Mouse (Mus musculus): ENCODE results near the gene Zmat5. TPM values are rescaled to one million over a fixed set of nuclear protein-coding genes. Genes with fewer than 3 reads are reported as not detected.
A peak's percentile ranks its signal among the peaks of the same experiment; 100 is the strongest.

The Zmat5 gene
- 74.5 and 85.5 TPM in 2 replicates for polyA plus RNA-seq (2014; fragmentation: Nextera tagmentation; extraction: Ambion mirVana)

- H3K27ac ChIP-seq (ENCODE audit: low read depth, low read length) = no peak within 1 kb of the TSS
- H3K36me3 ChIP-seq (ENCODE audit: control insufficient read depth, insufficient read depth, low read length) = peaks cover 3% of the 10 kb centered on the region; the same call in 1 of the 2 replicates
- H3K9ac ChIP-seq (ENCODE audit: low read length) = peak within 1 kb of the TSS; percentile 79
- H3K27me3 ChIP-seq (ENCODE audit: control insufficient read depth, insufficient read depth, low read length) = no peaks in the 10 kb centered on the region
- ATAC-seq (ENCODE audit: low FRiP score) (peak; percentile 96), DNase-seq (ENCODE audit: low spot score, missing footprints) (peak; percentile 99)
- WGBS = under 1% methylated on average over 47 of the region's 47 CpGs
- H3K4me3 ChIP-seq (ENCODE audit: low read depth, low read length) = peak within 1 kb of the TSS; percentile 70
- no peaks in the 10 kb centered on the region for H3K9me3 ChIP-seq (ENCODE audit: control insufficient read depth, low read length)
- H3K4me1 ChIP-seq (ENCODE audit: control insufficient read depth, insufficient read depth, low read length) = peaks cover 9% of the 10 kb centered on the region; the same call in 1 of the 2 replicates
- peak within 1 kb of the TSS; percentile 89 for H3K4me2 ChIP-seq
These were observed at the start of gene Zmat5, which contains the start of gene Uqcr10 for GRCm38 (mm10) chr11:4704072-4704964. Gene Zmat5 (plus strand): TSS chr11:4704678. Gene Uqcr10 (minus strand): TSS chr11:4704342.

- Histone ChIP-seq H3K9me3 (ENCODE audit: control insufficient read depth, low read length) (no peaks in the 10 kb centered on the region), H3K4me1 (ENCODE audit: control insufficient read depth, insufficient read depth, low read length) (no peaks in the 10 kb centered on the region), H3K9ac (ENCODE audit: low read length) (no peak overlapping the region), H3K36me3 (ENCODE audit: control insufficient read depth, insufficient read depth, low read length) (no peaks in the 10 kb centered on the region; the same call in 1 of the 2 replicates), H3K4me3 (ENCODE audit: low read depth, low read length) (no peak overlapping the region), H3K27ac (ENCODE audit: low read depth, low read length) (no peak overlapping the region), H3K4me2 (no peak overlapping the region), H3K27me3 (ENCODE audit: control insufficient read depth, insufficient read depth, low read length) (no peaks in the 10 kb centered on the region)
- 97% methylated on average over 1 of the region's 1 CpGs for WGBS
- DNase-seq (ENCODE audit: low spot score, missing footprints) = no peak
- no peak for ATAC-seq (ENCODE audit: low FRiP score)
These were observed 44.7 kb upstream of the Zmat5 start for GRCm38 (mm10) chr11:4659818-4660217.

GRCm38 (mm10) chr11:4660309-4661025, 44.0 kb upstream of the Zmat5 start:
- H3K27ac ChIP-seq (ENCODE audit: low read depth, low read length) = no peak overlapping the region
- no peak overlapping the region for H3K4me2 ChIP-seq
- no peak overlapping the region for H3K4me3 ChIP-seq (ENCODE audit: low read depth, low read length)
- no peaks in the 10 kb centered on the region; the same call in 1 of the 2 replicates for H3K36me3 ChIP-seq (ENCODE audit: control insufficient read depth, insufficient read depth, low read length)
- H3K27me3 ChIP-seq (ENCODE audit: control insufficient read depth, insufficient read depth, low read length) = no peaks in the 10 kb centered on the region
- H3K9ac ChIP-seq (ENCODE audit: low read length) = no peak overlapping the region
- no peaks in the 10 kb centered on the region for H3K4me1 ChIP-seq (ENCODE audit: control insufficient read depth, insufficient read depth, low read length)
- DNase-seq (ENCODE audit: low spot score, missing footprints) = no peak
- 89% methylated on average over 7 of the region's 7 CpGs for WGBS
- ATAC-seq (ENCODE audit: low FRiP score) = no peak
- no peaks in the 10 kb centered on the region for H3K9me3 ChIP-seq (ENCODE audit: control insufficient read depth, low read length)

- H3K36me3 ChIP-seq (ENCODE audit: control insufficient read depth, insufficient read depth, low read length) = no peaks in the 10 kb centered on the region; the same call in 1 of the 2 replicates
These were observed 43.2 kb upstream of the Zmat5 start for GRCm38 (mm10) chr11:4661324-4661723.

GRCm38 (mm10) chr11:4661871-4662495, 42.5 kb upstream of the Zmat5 start:
- Histone ChIP-seq H3K9me3 (ENCODE audit: control insufficient read depth, low read length) (no peaks in the 10 kb centered on the region), H3K4me3 (ENCODE audit: low read depth, low read length) (no peak overlapping the region), H3K27ac (ENCODE audit: low read depth, low read length) (no peak overlapping the region), H3K4me1 (ENCODE audit: control insufficient read depth, insufficient read depth, low read length) (no peaks in the 10 kb centered on the region), H3K4me2 (no peak overlapping the region), H3K9ac (ENCODE audit: low read length) (no peak overlapping the region), H3K27me3 (ENCODE audit: control insufficient read depth, insufficient read depth, low read length) (no peaks in the 10 kb centered on the region), H3K36me3 (ENCODE audit: control insufficient read depth, insufficient read depth, low read length) (no peaks in the 10 kb centered on the region; the same call in 1 of the 2 replicates)
- 87% methylated on average over 10 of the region's 10 CpGs for WGBS
- no peak for ATAC-seq (ENCODE audit: low FRiP score)
- no peak for DNase-seq (ENCODE audit: low spot score, missing footprints)

More at GRCm38 (mm10) chr11:4661324-4661723, 43.2 kb upstream of the Zmat5 start:
- DNase-seq (ENCODE audit: low spot score, missing footprints) (no peak), ATAC-seq (ENCODE audit: low FRiP score) (no peak)
- 89% methylated on average over 4 of the region's 4 CpGs for WGBS
- Histone ChIP-seq H3K9ac (ENCODE audit: low read length) (no peak overlapping the region), H3K4me1 (ENCODE audit: control insufficient read depth, insufficient read depth, low read length) (no peaks in the 10 kb centered on the region), H3K4me3 (ENCODE audit: low read depth, low read length) (no peak overlapping the region), H3K4me2 (no peak overlapping the region), H3K9me3 (ENCODE audit: control insufficient read depth, low read length) (no peaks in the 10 kb centered on the region), H3K27ac (ENCODE audit: low read depth, low read length) (no peak overlapping the region), H3K27me3 (ENCODE audit: control insufficient read depth, insufficient read depth, low read length) (no peaks in the 10 kb centered on the region)

GRCm38 (mm10) chr11:4662496-4662878, 42.0 kb upstream of the Zmat5 start:
- Histone ChIP-seq H3K36me3 (ENCODE audit: control insufficient read depth, insufficient read depth, low read length) (no peaks in the 10 kb centered on the region; the same call in 1 of the 2 replicates), H3K9ac (ENCODE audit: low read length) (no peak overlapping the region), H3K27me3 (ENCODE audit: control insufficient read depth, insufficient read depth, low read length) (no peaks in the 10 kb centered on the region), H3K4me2 (no peak overlapping the region), H3K4me3 (ENCODE audit: low read depth, low read length) (no peak overlapping the region), H3K4me1 (ENCODE audit: control insufficient read depth, insufficient read depth, low read length) (no peaks in the 10 kb centered on the region), H3K9me3 (ENCODE audit: control insufficient read depth, low read length) (no peaks in the 10 kb centered on the region), H3K27ac (ENCODE audit: low read depth, low read length) (no peak overlapping the region)
- 92% methylated on average over 11 of the region's 11 CpGs for WGBS
- no peak for ATAC-seq (ENCODE audit: low FRiP score)
- no peak for DNase-seq (ENCODE audit: low spot score, missing footprints)

GRCm38 (mm10) chr11:4671736-4672135, 32.7 kb upstream of the Zmat5 start:
- 88% methylated on average over 4 of the region's 4 CpGs for WGBS
- H3K36me3 ChIP-seq (ENCODE audit: control insufficient read depth, insufficient read depth, low read length) = peaks cover 3% of the 10 kb centered on the region; the same call in 1 of the 2 replicates
- ATAC-seq (ENCODE audit: low FRiP score) = no peak

GRCm38 (mm10) chr11:4674593-4674992, 29.9 kb upstream of the Zmat5 start:
- no peak overlapping the region for H3K27ac ChIP-seq (ENCODE audit: low read depth, low read length)
- peaks cover 3% of the 10 kb centered on the region; the same call in 1 of the 2 replicates for H3K36me3 ChIP-seq (ENCODE audit: control insufficient read depth, insufficient read depth, low read length)
- H3K27me3 ChIP-seq (ENCODE audit: control insufficient read depth, insufficient read depth, low read length) = no peaks in the 10 kb centered on the region
- no peak for ATAC-seq (ENCODE audit: low FRiP score)
- no peaks in the 10 kb centered on the region for H3K9me3 ChIP-seq (ENCODE audit: control insufficient read depth, low read length)
- no peaks in the 10 kb centered on the region for H3K4me1 ChIP-seq (ENCODE audit: control insufficient read depth, insufficient read depth, low read length)
- DNase-seq (ENCODE audit: low spot score, missing footprints) = no peak
- 95% methylated on average over 1 of the region's 1 CpGs for WGBS
- no peak overlapping the region for H3K4me2 ChIP-seq
- H3K9ac ChIP-seq (ENCODE audit: low read length) = no peak overlapping the region
- no peak overlapping the region for H3K4me3 ChIP-seq (ENCODE audit: low read depth, low read length)

More at GRCm38 (mm10) chr11:4671736-4672135, 32.7 kb upstream of the Zmat5 start:
- H3K9me3 ChIP-seq (ENCODE audit: control insufficient read depth, low read length) = no peaks in the 10 kb centered on the region
- H3K27ac ChIP-seq (ENCODE audit: low read depth, low read length) = no peak overlapping the region
- H3K4me3 ChIP-seq (ENCODE audit: low read depth, low read length) = no peak overlapping the region
- no peak for DNase-seq (ENCODE audit: low spot score, missing footprints)
- H3K4me1 ChIP-seq (ENCODE audit: control insufficient read depth, insufficient read depth, low read length) = no peaks in the 10 kb centered on the region
- no peaks in the 10 kb centered on the region for H3K27me3 ChIP-seq (ENCODE audit: control insufficient read depth, insufficient read depth, low read length)
- H3K4me2 ChIP-seq = no peak overlapping the region
- no peak overlapping the region for H3K9ac ChIP-seq (ENCODE audit: low read length)
